Mouse (Mus musculus) forebrain, postnatal 0 days (tissue): ENCODE results near the gene Acbd3. TPM values are rescaled to one million over a fixed set of nuclear protein-coding genes. Genes with fewer than 3 reads are reported as not detected.

Experiments
- ATAC-seq: fragments of 200-750 bp; cut with Nextera tagmentation; 2 replicates; pipeline ENCODE4 v1.8.0; 2017; ENCODE audit warnings: mild to moderate bottlenecking, moderate library complexity
- DNase-seq: peaks from one replicate; pipeline ENCODE4 v3.0.0-alpha.2; 2015
- H3K27ac ChIP-seq: fragments of 300-500 bp; sonication (generic); 2 replicates; pipeline ENCODE4 v1.5.1; 2014; ENCODE audit warnings: low read depth, mild to moderate bottlenecking, antibody characterized with exemption, low read length, moderate library complexity, mixed read lengths
- H3K27me3 ChIP-seq: fragments of 300-500 bp; sonication (generic); 2 replicates; pipeline ENCODE4 v1.6.1; 2014; ENCODE audit warnings: mild to moderate bottlenecking, low read length, mixed read lengths; ENCODE audit not compliant: insufficient read depth
- H3K36me3 ChIP-seq: fragments of 300-500 bp; sonication (generic); 2 replicates; pipeline ENCODE4 v1.6.1; 2014; ENCODE audit warnings: mild to moderate bottlenecking, moderate library complexity; ENCODE audit not compliant: insufficient read depth
- H3K4me1 ChIP-seq: fragments of 300-500 bp; sonication (generic); 2 replicates; pipeline ENCODE4 v1.6.1; 2014; ENCODE audit warnings: antibody characterized with exemption; ENCODE audit not compliant: insufficient read depth
- H3K4me2 ChIP-seq: fragments of 300-500 bp; sonication (generic); 2 replicates; pipeline ENCODE4 v1.6.1; 2014; ENCODE audit warnings: low read depth, mild to moderate bottlenecking, moderate library complexity
- H3K4me3 ChIP-seq: fragments of 300-500 bp; sonication (generic); 2 replicates; pipeline ENCODE4 v1.5.1; 2014; ENCODE audit warnings: low read depth, low read length, mixed read lengths
- H3K9ac ChIP-seq: fragments of 300-500 bp; sonication (generic); 2 replicates; pipeline ENCODE4 v1.6.1; 2014; ENCODE audit warnings: mild to moderate bottlenecking
- H3K9me3 ChIP-seq: fragments of 300-500 bp; sonication (generic); 2 replicates; pipeline ENCODE4 v1.6.1; 2016; ENCODE audit warnings: low read length
- CTCF ChIP-seq: sonication (generic); IDR thresholded peaks from 2 replicates; pipeline ENCODE4 v1.5.1; 2016; ENCODE audit warnings: antibody characterized with exemption, control low read depth, low read depth
- WGBS: fragments of 180-500 bp; shearing (Covaris S2); extraction: QIAGEN DNeasy Blood & Tissue Kit; methylation state at CpG from one replicate; pipeline ENCODE4 v1.1.7; 2014; 5-methylcytosine and 5-hydroxymethylcytosine counted together
- polyA plus RNA-seq: library from polyadenylated mRNA; unstranded; fragments of >200 nt; fragmentation: Nextera tagmentation; extraction: Ambion mirVana; gene quantifications from 2 replicates; pipeline ENCODE4 v1.2.1, GENCODE M21; 2015
- total RNA-seq: library from RNA; depleted of rRNA; stranded (reverse); fragments of >200 nt; gene quantifications from 2 replicates; pipeline ENCODE4 v1.2.3, GENCODE M21; 2014

Gene Acbd3
- total and polyA plus RNA-seq, 2 experiments from 2014 or later: 16.1 to 37.6 TPM

GRCm38 (mm10) chr1:180726183-180726582, 340 bp downstream of the Acbd3 start:
- no peaks in the 10 kb centered on the region for H3K27me3 ChIP-seq
- peak overlapping the region; percentile 98 for H3K4me3 ChIP-seq
- H3K4me1 ChIP-seq: peaks cover 22% of the 10 kb centered on the region; the same call in 1 of the 2 replicates
- H3K9me3 ChIP-seq: no peaks in the 10 kb centered on the region
- no peak for DNase-seq
- no peaks in the 10 kb centered on the region for H3K36me3 ChIP-seq
- peak overlapping the region; percentile 94 for H3K9ac ChIP-seq
- peak overlapping the region; percentile 87 for H3K27ac ChIP-seq
- peak; percentile 69; the same call in 1 of the 2 replicates for ATAC-seq
- peak overlapping the region; percentile 82 for H3K4me2 ChIP-seq
- TF ChIP-seq CTCF: no peak
- 2% methylated on average over 38 of the region's 42 CpGs for WGBS

GRCm38 (mm10) chr1:180729231-180729630, 3.4 kb downstream of the Acbd3 start:
- H3K9ac ChIP-seq: no peak overlapping the region
- DNase-seq (no peak), ATAC-seq (no peak)
- H3K4me1 ChIP-seq: peaks cover 22% of the 10 kb centered on the region; the same call in 1 of the 2 replicates
- no peaks in the 10 kb centered on the region for H3K9me3 ChIP-seq
- 98% methylated on average over 3 of the region's 3 CpGs for WGBS
- no peak overlapping the region for H3K4me3 ChIP-seq
- TF ChIP-seq CTCF: no peak
- H3K27ac ChIP-seq: no peak overlapping the region
- H3K4me2 ChIP-seq: no peak overlapping the region
- peaks cover 2% of the 10 kb centered on the region for H3K36me3 ChIP-seq
- no peaks in the 10 kb centered on the region for H3K27me3 ChIP-seq

- H3K9ac ChIP-seq: no peak overlapping the region
- H3K4me1 ChIP-seq: no peaks in the 10 kb centered on the region
- TF ChIP-seq CTCF: no peak
- no peaks in the 10 kb centered on the region for H3K27me3 ChIP-seq
- no peak overlapping the region for H3K4me2 ChIP-seq
- no peak for ATAC-seq
- no peaks in the 10 kb centered on the region for H3K9me3 ChIP-seq
- DNase-seq: no peak
- no peak overlapping the region for H3K27ac ChIP-seq
- peaks cover 58% of the 10 kb centered on the region for H3K36me3 ChIP-seq
- H3K4me3 ChIP-seq: no peak overlapping the region
Measured at GRCm38 (mm10) chr1:180747827-180748226, 22.0 kb downstream of the Acbd3 start.

GRCm38 (mm10) chr1:180752115-180752514, 26.3 kb downstream of the Acbd3 start:
- no peak for TF ChIP-seq CTCF
- H3K9me3 ChIP-seq: no peaks in the 10 kb centered on the region
- no peak overlapping the region for H3K9ac ChIP-seq
- DNase-seq (no peak), ATAC-seq (no peak)
- H3K4me2 ChIP-seq: no peak overlapping the region
- H3K4me1 ChIP-seq: no peaks in the 10 kb centered on the region
- peaks cover 50% of the 10 kb centered on the region for H3K36me3 ChIP-seq
- H3K27me3 ChIP-seq: no peaks in the 10 kb centered on the region
- H3K4me3 ChIP-seq: no peak overlapping the region
- no peak overlapping the region for H3K27ac ChIP-seq
- WGBS: 92% methylated on average over 11 of the region's 11 CpGs

GRCm38 (mm10) chr1:180754376-180754775, 28.5 kb downstream of the Acbd3 start:
- no peak for TF ChIP-seq CTCF
- Histone ChIP-seq H3K27me3 (no peaks in the 10 kb centered on the region), H3K4me1 (no peaks in the 10 kb centered on the region), H3K4me3 (no peak overlapping the region), H3K36me3 (peaks cover 32% of the 10 kb centered on the region), H3K9me3 (no peaks in the 10 kb centered on the region), H3K4me2 (no peak overlapping the region), H3K27ac (no peak overlapping the region), H3K9ac (no peak overlapping the region)
- DNase-seq: no peak
- WGBS: 93% methylated on average over 8 of the region's 8 CpGs
- no peak for ATAC-seq

GRCm38 (mm10) chr1:180756711-180757110, 30.9 kb downstream of the Acbd3 start:
- Histone ChIP-seq H3K27me3 (no peaks in the 10 kb centered on the region), H3K9ac (no peak overlapping the region), H3K4me1 (no peaks in the 10 kb centered on the region), H3K9me3 (no peaks in the 10 kb centered on the region), H3K4me2 (no peak overlapping the region), H3K36me3 (peaks cover 28% of the 10 kb centered on the region), H3K27ac (no peak overlapping the region), H3K4me3 (no peak overlapping the region)
- ATAC-seq (no peak), DNase-seq (no peak)
- WGBS: 93% methylated on average over 2 of the region's 2 CpGs
- TF ChIP-seq CTCF: no peak

GRCm38 (mm10) chr1:180757252-180757955, 31.6 kb downstream of the Acbd3 start:
- H3K4me2 ChIP-seq: no peak overlapping the region
- H3K4me1 ChIP-seq: no peaks in the 10 kb centered on the region
- H3K27me3 ChIP-seq: no peaks in the 10 kb centered on the region
- ATAC-seq (no peak), DNase-seq (no peak)
- no peak overlapping the region for H3K4me3 ChIP-seq
- H3K27ac ChIP-seq: no peak overlapping the region
- WGBS: 94% methylated on average over 3 of the region's 3 CpGs
- H3K36me3 ChIP-seq: peaks cover 21% of the 10 kb centered on the region
- no peak for TF ChIP-seq CTCF
- no peaks in the 10 kb centered on the region for H3K9me3 ChIP-seq
- H3K9ac ChIP-seq: no peak overlapping the region
